Mouse (Mus musculus) layer of hippocampus, adult 8-10 months (tissue): ENCODE data around the gene Tmem246. TPM values are rescaled to one million over a fixed set of nuclear protein-coding genes. Genes with fewer than 3 reads are reported as not detected.

Experiments used
- DNase-seq, 2 experiments: peaks; one replicate each; pipeline ENCODE4 v3.0.0; 2022; ENCODE audit warnings: low spot score in 2 of 2
- total RNA-seq, 4 experiments: library from RNA; stranded (reverse); gene quantifications; 2 replicates each; pipeline ENCODE4 v1.2.4; 2022

Gene Tmem246
- total RNA-seq, 4 experiments from 2014 or later = 68.9 to 76.0 (median 69.6) TPM

DNA sequence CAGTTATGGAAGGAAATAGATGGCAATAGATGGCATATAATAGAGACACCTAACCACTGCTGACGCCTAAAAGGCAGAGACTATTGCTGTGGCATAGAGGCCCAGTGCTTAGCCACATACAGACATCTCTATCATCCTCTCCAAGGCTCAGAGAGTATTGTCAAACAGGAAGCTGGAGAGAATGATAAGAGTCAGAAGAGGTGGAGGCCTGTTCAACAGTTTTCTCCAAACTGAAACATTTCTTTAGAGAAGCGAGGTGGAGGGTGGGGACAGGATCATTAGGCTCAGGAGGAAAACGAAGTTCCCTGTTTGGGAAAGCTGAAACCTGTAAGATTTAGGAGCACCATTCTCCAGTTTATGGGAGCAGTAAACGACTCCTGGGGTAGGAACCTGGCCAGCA lies 16.4 kb downstream of the Tmem246 start:
- no peak for DNase-seq

DNA sequence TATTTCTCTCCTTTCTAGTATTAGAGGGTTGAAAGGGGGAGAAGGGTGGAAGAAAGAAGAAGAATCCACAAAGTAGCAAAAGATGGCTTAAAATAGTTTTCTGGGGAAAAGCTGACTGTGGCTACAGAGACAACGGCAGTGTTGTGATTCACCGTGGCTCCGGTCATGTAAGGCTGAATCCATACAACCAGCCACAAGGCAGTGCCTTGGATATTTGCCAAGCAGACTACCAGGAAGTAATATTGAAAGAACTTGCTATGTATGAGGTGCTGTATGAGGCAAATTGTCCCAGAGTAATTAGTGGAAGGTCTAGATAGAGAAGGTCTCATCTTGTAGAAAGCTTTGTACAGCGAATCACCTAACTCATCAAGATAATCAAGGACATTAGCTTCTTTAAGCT lies 25.5 kb downstream of the Tmem246 start:
- no peak for DNase-seq

DNA sequence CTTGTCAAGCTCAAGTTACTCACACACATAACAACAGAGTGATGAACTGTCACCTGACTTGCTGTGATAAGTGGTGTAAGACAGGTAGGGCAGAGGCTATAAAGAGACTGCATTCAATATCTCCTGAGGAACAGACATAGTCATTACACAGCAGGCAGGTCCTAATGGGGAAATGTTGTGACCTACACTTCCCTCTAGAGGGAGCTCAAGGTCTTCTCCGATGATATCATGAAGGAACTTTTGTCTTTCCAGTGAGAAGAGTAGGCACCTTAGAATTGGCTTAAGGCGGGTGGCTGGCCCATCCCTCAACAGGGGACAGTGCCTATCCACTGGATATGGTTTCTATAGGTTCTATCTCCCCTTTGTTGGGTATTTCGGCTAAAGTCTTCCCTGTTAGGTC lies 30.1 kb downstream of the Tmem246 start:
- DNase-seq = peak; percentile 50 to 74

DNA sequence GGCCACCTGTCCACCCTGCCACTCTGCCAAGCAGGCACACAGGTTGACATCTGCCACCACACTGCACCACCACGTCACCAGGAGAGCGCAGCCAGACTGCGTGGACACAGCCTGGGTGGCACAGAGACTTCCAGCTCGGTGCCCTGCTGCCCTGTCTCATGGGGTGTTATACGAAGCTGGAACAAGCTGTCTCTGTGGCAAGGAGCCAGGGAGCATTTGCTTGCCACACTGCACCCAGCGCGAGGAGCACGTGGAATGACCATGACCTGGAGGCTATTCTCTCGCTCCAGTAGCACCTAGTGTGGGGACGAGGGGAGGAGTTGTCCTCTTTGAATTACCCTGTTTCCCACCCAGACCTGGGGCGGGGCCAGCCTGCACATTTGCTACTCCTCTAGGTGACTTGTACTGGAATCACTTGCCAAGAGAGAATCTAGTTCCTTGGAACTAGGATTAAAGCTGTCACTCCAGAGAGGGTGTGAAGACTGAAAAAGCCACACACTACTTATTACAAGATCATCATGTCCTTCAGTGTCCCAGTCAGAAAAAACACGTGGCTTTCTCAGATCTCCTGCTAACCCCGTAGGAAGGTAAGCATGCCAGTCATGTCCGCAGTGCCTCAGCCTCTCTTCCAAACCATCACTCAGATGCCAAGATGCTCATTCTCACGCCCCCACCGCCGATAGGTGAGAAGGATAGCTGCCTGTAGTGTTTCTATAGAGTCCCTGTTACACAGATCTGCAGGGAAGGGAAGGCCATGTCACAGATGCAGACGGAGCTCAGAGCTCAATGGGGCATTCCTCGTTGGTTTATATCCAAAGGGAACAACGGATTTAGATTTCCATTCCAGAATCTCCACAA lies 37.5 kb downstream of the Tmem246 start:
- peak; percentile 34 to 35 for DNase-seq

DNA sequence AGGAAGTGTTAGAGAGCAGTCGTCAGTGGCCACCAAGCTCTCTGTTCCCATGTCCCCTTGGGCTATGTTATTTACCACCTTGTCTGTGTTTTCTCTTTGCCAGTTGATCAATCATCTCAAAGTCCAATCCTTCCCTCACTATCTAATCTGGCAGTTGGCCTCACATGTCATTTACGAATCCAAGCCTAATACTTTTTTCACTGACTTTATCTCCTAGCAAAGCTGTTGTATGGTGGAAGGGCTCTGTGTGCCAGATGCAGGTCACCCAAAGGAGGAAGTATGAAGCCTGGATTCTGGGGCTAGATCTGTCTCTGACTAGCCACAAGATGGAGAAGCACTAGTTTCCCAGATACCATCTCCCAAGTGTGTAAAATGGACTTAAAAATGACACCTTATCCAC lies 39.5 kb downstream of the Tmem246 start:
- DNase-seq = no peak

DNA sequence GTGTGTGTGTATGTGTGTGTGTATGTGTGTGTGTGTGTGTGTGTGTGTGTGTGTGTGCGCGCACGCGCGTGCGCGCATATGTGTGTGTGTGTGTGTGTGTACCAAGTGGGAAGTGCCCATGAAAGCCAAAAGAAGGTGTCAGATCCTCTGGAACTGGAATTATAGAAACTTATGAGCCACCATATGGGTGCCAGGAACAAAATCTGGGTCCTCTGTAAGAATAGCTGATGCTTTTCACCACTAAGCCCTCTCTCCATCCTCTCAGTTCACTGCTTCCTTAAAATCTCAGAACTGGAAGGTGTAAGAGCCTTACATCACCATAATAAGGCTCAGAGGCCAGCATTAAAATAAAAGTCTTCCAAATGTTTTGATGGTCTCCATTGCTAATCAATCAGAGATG lies 40.3 kb downstream of the Tmem246 start:
- no peak for DNase-seq

DNA sequence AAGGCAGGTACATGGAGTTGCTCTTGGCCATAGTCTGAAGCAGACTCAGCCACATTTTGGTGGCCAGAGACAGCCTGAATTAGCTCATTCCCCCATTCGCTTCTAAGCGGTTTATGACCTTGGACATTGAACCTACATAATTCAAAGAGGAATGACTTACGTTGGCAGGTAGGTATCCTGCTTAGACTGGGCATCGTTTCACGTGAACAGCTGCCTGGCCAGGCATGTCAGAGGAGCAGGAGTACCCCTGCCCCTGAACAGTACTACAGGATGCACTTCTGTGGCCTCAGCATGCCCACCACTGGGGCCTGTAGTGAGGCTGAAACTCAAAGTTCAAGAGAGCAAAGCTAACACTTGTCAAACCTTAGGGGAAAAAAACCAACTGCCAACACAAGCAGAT lies 44.3 kb downstream of the Tmem246 start:
- DNase-seq = no peak

DNA sequence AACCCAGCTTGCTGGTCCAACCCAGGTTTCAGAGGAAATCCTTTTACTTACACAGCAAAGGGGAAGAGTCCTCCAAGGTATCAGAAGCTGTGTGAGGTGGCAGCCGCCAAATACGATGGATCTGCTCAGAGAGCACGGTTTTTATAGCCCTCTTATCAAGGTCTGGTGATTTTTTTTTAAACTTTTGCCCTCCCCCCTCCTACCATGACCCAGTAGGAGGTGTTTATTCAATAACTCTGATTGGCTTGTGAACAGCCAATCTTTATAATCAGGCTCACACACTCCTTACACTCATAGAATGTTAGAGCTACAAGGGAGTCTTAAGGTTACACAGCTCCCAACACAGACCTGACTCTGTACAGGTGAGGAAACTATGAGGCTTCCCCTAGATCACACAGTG lies 48.3 kb downstream of the Tmem246 start, which contains the start of gene Aldob:
Gene Aldob, minus strand, starts transcription at position 164 of the 400 bp plus-strand sequence.
- DNase-seq = no peak

DNA sequence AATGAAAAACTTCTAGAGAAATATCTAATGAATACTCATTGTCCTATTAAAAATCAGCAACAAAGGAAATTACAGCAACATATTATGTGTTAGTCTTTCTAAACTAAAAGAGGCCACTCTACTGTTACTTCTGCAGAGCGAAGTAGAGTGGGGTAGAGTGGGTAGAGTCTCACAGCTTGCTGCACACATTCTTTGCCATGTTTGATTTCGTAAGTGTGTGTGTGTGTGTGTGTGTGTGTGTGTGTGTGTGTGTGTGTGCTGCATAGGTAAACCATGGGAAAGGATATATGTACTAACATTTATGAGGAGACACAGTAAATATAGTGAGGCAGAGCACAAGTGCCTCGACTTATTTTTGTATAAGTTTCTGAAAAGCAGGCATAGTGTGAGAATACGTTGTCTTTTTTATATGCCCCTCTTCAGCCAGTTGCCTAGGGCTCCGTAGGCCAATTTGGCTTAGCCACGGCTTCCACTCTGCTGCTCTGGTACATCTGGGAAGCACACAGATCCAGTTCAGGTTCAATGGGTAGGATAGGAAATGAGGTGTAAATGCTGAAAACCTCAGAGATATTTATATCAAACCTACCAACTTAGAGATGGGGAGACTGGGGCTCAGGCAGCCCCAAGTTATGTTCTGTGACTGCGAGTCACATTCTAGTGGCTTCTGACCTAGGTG lies 50.0 kb downstream of the Tmem246 start:
- DNase-seq = no peak

DNA sequence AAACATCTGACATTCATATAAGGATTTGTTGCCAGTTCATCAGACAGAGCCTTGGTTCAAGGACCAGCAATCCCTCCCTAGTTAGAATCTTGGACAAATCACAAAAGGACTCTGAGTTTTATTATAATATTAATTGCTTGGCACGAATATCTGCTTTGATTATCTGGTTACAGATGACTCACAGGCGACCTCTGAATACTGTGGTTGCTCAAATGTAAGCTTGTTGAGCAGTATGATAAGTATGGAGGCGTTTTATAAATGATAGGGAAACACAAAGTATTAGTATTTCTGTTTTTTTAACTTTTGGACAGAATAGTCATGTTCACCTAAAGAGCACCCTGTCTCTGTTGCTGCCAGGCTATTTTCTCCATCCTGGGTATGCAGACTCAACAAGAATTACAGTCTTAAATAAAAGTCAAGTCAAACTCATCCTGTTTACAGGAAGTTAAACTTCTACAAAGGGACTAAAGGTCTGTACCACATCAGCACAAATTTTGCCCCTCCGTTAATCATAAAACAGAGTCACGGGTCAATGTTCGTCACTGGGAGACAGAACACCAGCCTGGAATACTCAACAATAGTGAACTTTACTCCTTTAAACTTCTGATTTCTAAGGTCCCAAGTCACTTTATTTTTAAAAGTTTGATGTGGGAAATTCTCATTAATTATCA lies 50.7 kb downstream of the Tmem246 start:
- DNase-seq = no peak

DNA sequence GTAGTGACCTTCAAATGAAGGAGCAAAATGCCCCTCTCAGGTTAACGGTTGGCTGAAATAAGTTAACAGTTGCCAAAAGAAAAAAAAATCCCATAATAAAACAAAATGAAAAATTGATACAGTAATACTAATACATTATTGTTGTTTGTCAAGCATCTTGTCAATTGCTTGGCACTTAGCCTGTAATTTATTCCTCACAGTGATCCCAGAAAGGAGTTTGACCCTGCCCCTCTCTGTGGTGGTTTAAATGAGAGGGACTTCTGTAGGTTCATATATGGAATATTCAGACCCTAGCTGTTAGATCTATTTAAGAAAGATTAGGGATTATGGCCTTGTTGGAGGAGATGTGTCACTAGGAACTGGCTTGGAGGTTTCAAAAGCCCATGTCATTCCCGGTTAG lies 51.6 kb downstream of the Tmem246 start:
- no peak for DNase-seq

DNA sequence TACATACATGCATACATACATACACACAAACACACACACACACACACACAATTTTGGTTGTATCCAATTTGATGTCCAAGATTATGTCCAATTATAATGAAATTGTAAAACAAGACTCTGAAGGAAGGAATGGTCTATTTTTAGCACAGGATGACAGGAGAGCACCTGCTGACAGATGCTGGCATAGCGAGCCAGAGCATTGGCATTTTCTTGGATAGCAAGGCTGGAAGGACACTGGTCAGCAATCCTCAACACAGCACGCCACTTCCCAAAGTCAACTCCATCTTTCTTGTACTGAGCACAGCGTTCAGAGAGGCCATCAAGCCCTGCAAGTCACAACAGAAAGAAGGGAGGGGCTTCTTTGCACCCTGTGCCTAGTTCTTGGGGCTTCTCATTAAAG lies 56.7 kb downstream of the Tmem246 start:
- DNase-seq = no peak

DNA sequence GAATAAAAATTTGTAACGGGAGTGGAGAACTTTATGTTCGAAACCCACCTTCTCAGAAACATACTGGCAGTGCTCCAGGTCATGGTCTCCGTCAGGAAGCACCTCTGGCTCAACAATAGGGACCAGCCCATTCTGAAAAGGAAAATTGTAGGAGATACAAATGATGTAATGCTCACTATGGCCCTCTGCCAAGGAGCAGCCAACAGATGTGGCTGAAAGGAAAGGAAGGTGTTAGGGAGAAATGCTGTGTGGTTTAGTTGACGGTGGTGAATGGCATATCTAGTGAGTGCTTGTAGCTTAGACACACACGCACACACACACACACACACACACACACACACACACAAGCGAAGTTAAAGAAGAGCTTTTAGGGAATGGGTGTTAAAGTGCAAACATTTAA lies 58.0 kb downstream of the Tmem246 start:
- no peak for DNase-seq

DNA sequence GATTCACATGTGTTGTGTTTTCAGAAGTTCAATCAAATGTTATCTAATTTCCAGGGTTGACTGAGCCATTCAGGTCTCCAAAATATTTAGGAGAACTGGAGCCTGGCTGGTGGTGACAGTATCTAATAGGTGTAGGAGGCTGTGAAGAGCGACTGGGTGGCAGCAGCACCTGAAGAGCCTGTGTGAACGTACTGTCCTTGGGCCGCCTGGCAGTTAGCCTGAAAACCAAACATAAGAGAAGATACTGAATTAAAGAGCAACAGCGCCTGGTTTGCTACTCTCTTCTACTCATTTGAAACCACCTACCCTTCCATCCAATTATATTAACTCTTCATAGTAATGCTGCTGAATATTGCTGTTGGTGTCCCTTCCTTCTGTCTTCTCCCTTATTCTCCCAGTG lies 61.0 kb downstream of the Tmem246 start:
- no peak for DNase-seq

DNA sequence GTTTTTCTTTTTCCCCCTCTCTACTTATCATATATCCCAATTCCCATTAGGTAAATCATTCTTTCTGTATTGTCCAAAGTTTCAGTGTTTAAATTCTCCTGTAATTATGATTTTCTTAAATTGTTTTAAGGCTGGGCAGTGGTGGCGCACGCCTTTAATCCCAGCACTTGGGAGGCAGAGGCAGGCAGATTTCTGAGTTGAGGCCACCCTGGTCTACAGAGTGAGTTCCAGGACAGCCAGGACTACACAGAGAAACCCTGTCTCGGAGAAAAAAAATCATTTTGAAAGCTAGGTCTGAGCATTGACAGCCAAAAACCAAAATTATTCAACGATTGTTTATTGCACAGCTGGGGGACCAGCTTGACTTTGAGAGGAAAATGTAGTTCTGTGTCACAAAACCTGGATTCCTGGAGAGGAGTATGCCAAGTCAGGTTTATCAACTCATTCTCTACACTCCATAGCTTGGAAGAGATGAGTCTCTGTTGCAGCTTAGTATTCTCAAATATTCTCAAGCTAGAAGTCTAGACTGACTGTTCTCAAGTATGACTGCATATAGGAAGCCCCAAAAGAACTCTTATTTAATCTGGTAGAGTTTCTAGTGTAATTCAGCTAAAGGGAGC lies 61.9 kb downstream of the Tmem246 start:
- DNase-seq = no peak

DNA sequence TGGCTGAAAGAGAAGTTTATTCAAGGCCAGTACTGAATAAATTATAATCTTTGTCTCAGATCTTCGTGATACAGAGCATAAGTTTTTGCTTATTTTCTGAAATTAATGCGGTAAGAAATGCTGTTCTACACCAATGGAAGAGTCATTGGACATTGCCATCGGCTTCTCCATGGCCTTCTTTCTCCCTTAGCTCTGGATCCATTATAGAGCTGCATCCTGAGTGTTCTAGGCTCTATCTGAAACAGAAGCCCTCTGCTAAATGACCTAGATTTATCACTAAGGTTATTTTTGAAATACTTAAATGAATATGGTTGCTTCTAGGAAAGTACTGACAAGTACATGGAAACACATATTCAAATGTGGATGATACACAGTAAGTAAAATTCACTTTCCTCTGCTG lies 62.6 kb downstream of the Tmem246 start:
- no peak for DNase-seq

Other genes with a start within 250 kb of the Tmem246 start
- under 1 TPM in 2 of 4 experiments, not detected in 2; 0.25 to 0.27 TPM for gene Acnat2, start 189.7 kb downstream of the Tmem246 start, total RNA-seq
- not detected for gene Acnat1, start 124.0 kb downstream of the Tmem246 start, total RNA-seq
- under 1 TPM; 0.20 to 0.54 (median 0.26) TPM for gene Baat, start 91.3 kb downstream of the Tmem246 start, total RNA-seq
- gene Mrpl50, start 76.8 kb downstream of the Tmem246 start, total RNA-seq = 10 to 100 TPM; 29.3 to 35.0 (median 32.1) TPM
- 10 to 100 TPM; 23.9 to 30.1 (median 28.7) TPM for gene Zfp189, start 76.7 kb downstream of the Tmem246 start, total RNA-seq
- 1 to 10 TPM; 2.3 to 4.1 (median 2.6) TPM for gene Aldob, start 48.3 kb downstream of the Tmem246 start, total RNA-seq
- gene Rnf20, start 34.1 kb upstream of the Tmem246 start, total RNA-seq = 10 to 100 TPM; 69.0 to 90.0 (median 83.4) TPM
- gene Ppp3r2, start 84.1 kb upstream of the Tmem246 start, total RNA-seq = 1 to 10 TPM in 1 of 4 experiments, under 1 TPM in 3; 0.58 to 1.2 (median 0.70) TPM
- 10 to 100 TPM; 32.5 to 34.5 (median 33.4) TPM for gene Grin3a, start 247.9 kb upstream of the Tmem246 start, total RNA-seq